In genomic region chr5:140289161-140289560, GRCm38 (mm10) we compare ENCODE assay signal across 23 mouse cellular contexts. TPM values are rescaled to one million over a fixed set of nuclear protein-coding genes. Genes with fewer than 3 reads are reported as not detected.
A peak's percentile ranks its signal among the peaks of the same experiment; 100 is the strongest.
DNase-seq lines count a peak whose midpoint lies in the region; ATAC-seq and TF ChIP-seq lines count a peak whose summit lies in the region.
"Had no signal": no experiment of that assay in that cellular context is flagged by ENCODE, and none has a peak within 500 bp of the region (broad histone marks: within the 10 kb centered on the region; RNA-seq: fewer than 3 reads in every experiment).

No protein-coding gene starts in this region.

- no peaks in the 10 kb centered on the region for H3K4me1 ChIP-seq in kidney, embryonic 16.5 days (ENCODE audit: insufficient read depth, low read length)
- no peaks in the 10 kb centered on the region for H3K4me1 ChIP-seq in kidney, embryonic 14.5 days (ENCODE audit: control insufficient read depth, insufficient read depth, low read length)
- H3K4me1 ChIP-seq in midbrain, embryonic 11.5 days (ENCODE audit: control insufficient read depth, insufficient read depth, low read length) = no peaks in the 10 kb centered on the region
- no peaks in the 10 kb centered on the region for H3K4me1 ChIP-seq in midbrain, postnatal 0 days (ENCODE audit: insufficient read depth, low read length)
- 0 out of 2 replicates have a peak, but pooled peaks cover 7% of the 10 kb centered on the region for H3K4me1 ChIP-seq in heart, embryonic 11.5 days (ENCODE audit: control insufficient read depth, insufficient read depth, low read length)
- H3K4me1 ChIP-seq: forebrain, embryonic 10.5 days; forebrain, embryonic 13.5 days; hindbrain, embryonic 12.5 days had no signal

- TF ChIP-seq CTCF in midbrain, postnatal 0 days (IDR thresholded peaks at IDR 0.05) = no peak

- no peak overlapping the region for H3K27ac ChIP-seq in kidney, embryonic 16.5 days (ENCODE audit: low read length)
- H3K27ac ChIP-seq in kidney, embryonic 14.5 days (ENCODE audit: low read depth, low read length) = no peak overlapping the region
- no peak overlapping the region for H3K27ac ChIP-seq in midbrain, embryonic 11.5 days (ENCODE audit: low read depth, low read length)
- H3K27ac ChIP-seq in midbrain, postnatal 0 days (ENCODE audit: low read depth, low read length) = no peak overlapping the region
- no peak overlapping the region for H3K27ac ChIP-seq in heart, embryonic 11.5 days (ENCODE audit: low read depth, low read length)
- H3K27ac ChIP-seq: forebrain, embryonic 10.5 days; forebrain, embryonic 13.5 days; heart, adult 2 months; heart, embryonic 10.5 days; hindbrain, embryonic 12.5 days had no signal

- 98% methylated on average over 2 of the region's 2 CpGs for whole genome bisulfite sequencing in kidney, embryonic 16.5 days
- 91% methylated on average over 2 of the region's 2 CpGs for WGBS in kidney, embryonic 14.5 days
- WGBS in midbrain, embryonic 11.5 days = 92% methylated on average over 2 of the region's 2 CpGs
- 100% methylated on average over 2 of the region's 2 CpGs for WGBS in midbrain, postnatal 0 days
- WGBS in heart, embryonic 11.5 days (ENCODE audit: insufficient replicate concordance) = 93% methylated on average over 2 of the region's 2 CpGs

- H3K9me3 ChIP-seq in kidney, embryonic 16.5 days (ENCODE audit: low read length) = no peaks in the 10 kb centered on the region
- H3K9me3 ChIP-seq in kidney, embryonic 14.5 days (ENCODE audit: control insufficient read depth, low read length) = no peaks in the 10 kb centered on the region
- no peaks in the 10 kb centered on the region for H3K9me3 ChIP-seq in midbrain, embryonic 11.5 days (ENCODE audit: control insufficient read depth, low read length)
- H3K9me3 ChIP-seq in midbrain, postnatal 0 days (ENCODE audit: low read length) = no peaks in the 10 kb centered on the region
- H3K9me3 ChIP-seq in heart, embryonic 11.5 days (replicated peaks; ENCODE audit: control insufficient read depth, low read length) = no peaks in the 10 kb centered on the region
- H3K9me3 ChIP-seq: forebrain, embryonic 10.5 days; forebrain, embryonic 13.5 days; G1E; heart, embryonic 10.5 days; hindbrain, embryonic 12.5 days had no signal

- no peak overlapping the region for H3K4me2 ChIP-seq in kidney, embryonic 16.5 days (replicated peaks; ENCODE audit: low read depth, low read length)
- no peak overlapping the region for H3K4me2 ChIP-seq in kidney, embryonic 14.5 days (replicated peaks; ENCODE audit: low read depth, low read length)
- H3K4me2 ChIP-seq in midbrain, embryonic 11.5 days = no peak overlapping the region
- no peak overlapping the region for H3K4me2 ChIP-seq in midbrain, postnatal 0 days (ENCODE audit: low read depth, low read length, poor library complexity, severe bottlenecking)
- H3K4me2 ChIP-seq in heart, embryonic 11.5 days = no peak overlapping the region
- H3K4me2 ChIP-seq: forebrain, embryonic 13.5 days; hindbrain, embryonic 12.5 days had no signal

- no peak overlapping the region for H3K9ac ChIP-seq in kidney, embryonic 16.5 days (replicated peaks; ENCODE audit: low read length)
- H3K9ac ChIP-seq in kidney, embryonic 14.5 days (ENCODE audit: low read depth, low read length) = no peak overlapping the region
- H3K9ac ChIP-seq in midbrain, embryonic 11.5 days (ENCODE audit: low read length) = no peak overlapping the region
- no peak overlapping the region for H3K9ac ChIP-seq in midbrain, postnatal 0 days (replicated peaks; ENCODE audit: low read length, poor library complexity, severe bottlenecking)
- no peak overlapping the region for H3K9ac ChIP-seq in heart, embryonic 11.5 days (ENCODE audit: low read depth, low read length)
- H3K9ac ChIP-seq: forebrain, embryonic 13.5 days; hindbrain, embryonic 12.5 days had no signal

- H3K27me3 ChIP-seq in kidney, embryonic 16.5 days (ENCODE audit: insufficient read depth, low read length) = no peaks in the 10 kb centered on the region
- H3K27me3 ChIP-seq in kidney, embryonic 14.5 days (ENCODE audit: control insufficient read depth, insufficient read depth, low read length) = no peaks in the 10 kb centered on the region
- H3K27me3 ChIP-seq in midbrain, embryonic 11.5 days (ENCODE audit: control insufficient read depth, insufficient read depth, low read length) = no peaks in the 10 kb centered on the region
- no peaks in the 10 kb centered on the region for H3K27me3 ChIP-seq in midbrain, postnatal 0 days (ENCODE audit: insufficient read depth, low read length)
- H3K27me3 ChIP-seq in heart, embryonic 11.5 days (ENCODE audit: control insufficient read depth, insufficient read depth, low read length) = no peaks in the 10 kb centered on the region
- H3K27me3 ChIP-seq: CH12.LX; forebrain, embryonic 13.5 days; hindbrain, embryonic 12.5 days; Patski had no signal

- no peak for ATAC-seq in kidney, embryonic 16.5 days (ENCODE audit: low FRiP score, low TSS enrichment)
- ATAC-seq in kidney, embryonic 14.5 days (ENCODE audit: low FRiP score, low TSS enrichment) = no peak
- no peak for ATAC-seq in midbrain, embryonic 11.5 days (ENCODE audit: low FRiP score)
- no peak for ATAC-seq in midbrain, postnatal 0 days (ENCODE audit: low FRiP score)
- ATAC-seq in heart, embryonic 11.5 days (replicated peaks; ENCODE audit: insufficient number of reproducible peaks, low FRiP score, low TSS enrichment) = no peak
- ATAC-seq: forebrain, embryonic 13.5 days; Patski had no signal

- H3K4me3 ChIP-seq in kidney, embryonic 16.5 days (ENCODE audit: low read length) = no peak overlapping the region
- no peak overlapping the region for H3K4me3 ChIP-seq in kidney, embryonic 14.5 days (ENCODE audit: low read length)
- H3K4me3 ChIP-seq in midbrain, embryonic 11.5 days (ENCODE audit: low read depth, low read length) = no peak overlapping the region
- H3K4me3 ChIP-seq in midbrain, postnatal 0 days (ENCODE audit: low read depth, low read length) = no peak overlapping the region
- H3K4me3 ChIP-seq in heart, embryonic 11.5 days (ENCODE audit: low read depth, low read length) = no peak overlapping the region
- H3K4me3 ChIP-seq: forebrain, embryonic 10.5 days; forebrain, embryonic 13.5 days; heart, adult 2 months; heart, embryonic 10.5 days; hindbrain, embryonic 12.5 days had no signal

- DNase-seq in kidney, adult 18-20 months = peak; percentile 24
- DNase-seq in kidney, adult 9 months = peak; percentile 78
- DNase-seq in midbrain, embryonic 11.5 days (ENCODE audit: low spot score, missing footprints) = peak; percentile 72
- DNase-seq in midbrain, postnatal 0 days (ENCODE audit: low spot score) = no peak
- DNase-seq: adrenal gland, postnatal 10 days; adrenal gland, postnatal 36 days; B cell, adult 2 months; cerebellum, adult 18-20 months; cerebellum, adult 9-10 months; cerebellum, postnatal 14 days; gastrocnemius, postnatal 10 days; gastrocnemius, postnatal 36 days; heart, adult 2 months had no signal

- peaks cover 21% of the 10 kb centered on the region for H3K36me3 ChIP-seq in kidney, embryonic 16.5 days (ENCODE audit: insufficient read depth, low read length)
- H3K36me3 ChIP-seq in kidney, embryonic 14.5 days (ENCODE audit: control insufficient read depth, insufficient read depth, low read length) = peaks cover 36% of the 10 kb centered on the region
- peaks cover 11% of the 10 kb centered on the region for H3K36me3 ChIP-seq in midbrain, embryonic 11.5 days (ENCODE audit: control insufficient read depth, insufficient read depth, low read length)
- peaks cover 8% of the 10 kb centered on the region for H3K36me3 ChIP-seq in midbrain, postnatal 0 days (ENCODE audit: insufficient read depth, low read length)
- H3K36me3 ChIP-seq in heart, embryonic 11.5 days (ENCODE audit: control insufficient read depth, insufficient read depth, low read length) = peaks cover 15% of the 10 kb centered on the region; the same call in 1 of the 2 replicates

RNA-seq across cellular contexts. Expression of gene Mad1l1, which starts 32.2 kb away (rescaled TPM):
- 51.6 and 52.4 TPM in 2 replicates for polyA plus RNA-seq in kidney, embryonic 16.5 days (2015; fragmentation: Nextera tagmentation; extraction: Ambion mirVana)
- polyA plus RNA-seq in kidney, embryonic 14.5 days (2014; fragmentation: Nextera tagmentation; extraction: Ambion mirVana) = 37.0 and 47.4 TPM in 2 replicates
- 37.5 and 44.2 TPM in 2 replicates for polyA plus RNA-seq in midbrain, embryonic 11.5 days (2014; fragmentation: Nextera tagmentation; extraction: Ambion mirVana)
- total RNA-seq in midbrain, postnatal 0 days (2014; rRNA removed) = 25.9 and 28.5 TPM in 2 replicates
- polyA plus RNA-seq in midbrain, postnatal 0 days (2015; fragmentation: Nextera tagmentation; extraction: Ambion mirVana) = 33.5 and 34.0 TPM in 2 replicates
- 25.0 and 26.3 TPM in 2 replicates for polyA plus RNA-seq in heart, embryonic 11.5 days (2014; fragmentation: Nextera tagmentation; extraction: Ambion mirVana)

RNA-seq across cellular contexts. Expression of gene Nudt1, which starts 32.3 kb away (rescaled TPM):
- polyA plus RNA-seq in kidney, embryonic 16.5 days (2015; fragmentation: Nextera tagmentation; extraction: Ambion mirVana) = 55.2 and 58.1 TPM in 2 replicates
- polyA plus RNA-seq in kidney, embryonic 14.5 days (2014; fragmentation: Nextera tagmentation; extraction: Ambion mirVana) = 53.7 and 61.4 TPM in 2 replicates
- polyA plus RNA-seq in midbrain, embryonic 11.5 days (2014; fragmentation: Nextera tagmentation; extraction: Ambion mirVana) = 41.2 and 48.5 TPM in 2 replicates
- total RNA-seq in midbrain, postnatal 0 days (2014; rRNA removed) = 7.6 and 10.5 TPM in 2 replicates
- 16.6 and 17.9 TPM in 2 replicates for polyA plus RNA-seq in midbrain, postnatal 0 days (2015; fragmentation: Nextera tagmentation; extraction: Ambion mirVana)
- polyA plus RNA-seq in heart, embryonic 11.5 days (2014; fragmentation: Nextera tagmentation; extraction: Ambion mirVana) = 27.4 and 35.0 TPM in 2 replicates

RNA-seq across cellular contexts. Expression of gene Mrm2, which starts 42.5 kb away (rescaled TPM):
- polyA plus RNA-seq in kidney, embryonic 16.5 days (2015; fragmentation: Nextera tagmentation; extraction: Ambion mirVana) = 22.0 and 23.9 TPM in 2 replicates
- polyA plus RNA-seq in kidney, embryonic 14.5 days (2014; fragmentation: Nextera tagmentation; extraction: Ambion mirVana) = 19.5 and 22.0 TPM in 2 replicates
- 21.4 and 22.4 TPM in 2 replicates for polyA plus RNA-seq in midbrain, embryonic 11.5 days (2014; fragmentation: Nextera tagmentation; extraction: Ambion mirVana)
- total RNA-seq in midbrain, postnatal 0 days (2014; rRNA removed) = 9.9 and 15.1 TPM in 2 replicates
- polyA plus RNA-seq in midbrain, postnatal 0 days (2015; fragmentation: Nextera tagmentation; extraction: Ambion mirVana) = 14.7 and 16.2 TPM in 2 replicates
- 17.1 and 17.4 TPM in 2 replicates for polyA plus RNA-seq in heart, embryonic 11.5 days (2014; fragmentation: Nextera tagmentation; extraction: Ambion mirVana)
